Mouse (Mus musculus): Measurements from ENCODE around the gene Ccna1.

DNA sequence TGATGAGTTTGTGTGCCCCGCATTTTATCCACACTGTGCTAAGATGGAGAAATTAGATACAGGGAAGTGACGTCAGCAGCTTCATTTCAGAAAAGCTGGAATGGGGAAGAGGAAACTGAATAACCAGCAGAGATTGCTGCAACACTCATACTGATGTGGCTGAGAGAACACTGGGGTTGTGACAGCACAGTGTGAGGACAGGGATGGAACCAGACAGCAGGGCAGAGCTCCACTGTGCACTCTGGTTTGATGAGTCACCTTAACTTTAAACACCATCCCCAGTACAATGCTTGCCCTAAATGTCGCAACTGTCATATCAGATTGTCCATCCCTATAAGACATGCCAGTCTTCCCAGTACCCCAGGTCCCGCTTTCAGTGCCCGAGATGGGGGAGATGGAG, 17.7 kb downstream of the Ccna1 start:
- TF ChIP-seq POLR2A (IDR thresholded peaks at IDR 0.05; ENCODE audit: low read depth, low read length) (no peak), CTCF (conservative IDR thresholded peaks at IDR 0.05; ENCODE audit: insufficient read depth, insufficient read length, low read depth, low read length) (no peak)
